ENCODE assay signal across 8 mouse cellular contexts in genomic region chr2:151037876-151038552, GRCm38 (mm10). TPM values are rescaled to one million over a fixed set of nuclear protein-coding genes. Genes with fewer than 3 reads are reported as not detected.
DNase-seq lines count a peak whose midpoint lies in the region; ATAC-seq and TF ChIP-seq lines count a peak whose summit lies in the region.

No protein-coding gene starts in this region.

- peak overlapping the region; percentile 97 for H3K9ac ChIP-seq in forebrain, embryonic 14.5 days (ENCODE audit: low read length)
- peak overlapping the region; percentile 100 for H3K9ac ChIP-seq in liver, embryonic 12.5 days
- H3K9ac ChIP-seq in neural tube, embryonic 15.5 days (replicated peaks), result peak overlapping the region; percentile 89

- H3K36me3 ChIP-seq in forebrain, embryonic 14.5 days (ENCODE audit: control insufficient read depth, insufficient read depth, low read length), result no peaks in the 10 kb centered on the region
- peaks cover 26% of the 10 kb centered on the region for H3K36me3 ChIP-seq in liver, embryonic 12.5 days
- H3K36me3 ChIP-seq in neural tube, embryonic 15.5 days, result no peaks in the 10 kb centered on the region

- peak overlapping the region; percentile 66 for H3K4me2 ChIP-seq in forebrain, embryonic 14.5 days (ENCODE audit: low read length)
- H3K4me2 ChIP-seq in liver, embryonic 12.5 days, result peak overlapping the region; percentile 88
- peak overlapping the region; percentile 78 for H3K4me2 ChIP-seq in neural tube, embryonic 15.5 days

- TF ChIP-seq CTCF in brain, embryonic 14.5 days (IDR thresholded peaks at IDR 0.05; ENCODE audit: borderline replicate concordance, extremely low read depth, insufficient read depth, insufficient read length), result no peak

- H3K4me3 ChIP-seq in forebrain, embryonic 14.5 days (ENCODE audit: low read depth, low read length), result peak overlapping the region; percentile 87
- peak overlapping the region; percentile 95 for H3K4me3 ChIP-seq in liver, embryonic 12.5 days
- peak overlapping the region; percentile 77 for H3K4me3 ChIP-seq in neural tube, embryonic 15.5 days (replicated peaks)

- peak; percentile 58 for DNase-seq in spleen, adult 12 weeks (ENCODE audit: low spot score)
- no peak for DNase-seq in spleen, adult 18-20 months
- peak; percentile 7 for DNase-seq in brain, embryonic 14.5 days (ENCODE audit: low read depth)
- no peak for DNase-seq in forebrain, embryonic 14.5 days (ENCODE audit: low spot score)
- no peak for DNase-seq in natural killer cell, adult 2 months (ENCODE audit: low spot score in 2 of 2)
- no peak for DNase-seq in B cell, adult 2 months

- WGBS in forebrain, embryonic 14.5 days, result 50% methylated on average over 18 of the region's 18 CpGs
- 22% methylated on average over 18 of the region's 18 CpGs for WGBS in liver, embryonic 12.5 days (ENCODE audit: insufficient replicate concordance)
- WGBS in neural tube, embryonic 15.5 days, result 53% methylated on average over 18 of the region's 18 CpGs

- H3K9me3 ChIP-seq in forebrain, embryonic 14.5 days (replicated peaks; ENCODE audit: control insufficient read depth, low read length), result no peaks in the 10 kb centered on the region
- no peaks in the 10 kb centered on the region for H3K9me3 ChIP-seq in liver, embryonic 12.5 days (replicated peaks)
- H3K9me3 ChIP-seq in neural tube, embryonic 15.5 days (replicated peaks), result no peaks in the 10 kb centered on the region

- H3K27me3 ChIP-seq in forebrain, embryonic 14.5 days (replicated peaks; ENCODE audit: control insufficient read depth, insufficient read depth, low read length), result no peaks in the 10 kb centered on the region
- H3K27me3 ChIP-seq in liver, embryonic 12.5 days (replicated peaks), result no peaks in the 10 kb centered on the region
- no peaks in the 10 kb centered on the region for H3K27me3 ChIP-seq in neural tube, embryonic 15.5 days (replicated peaks)

- no peak for TF ChIP-seq POLR2A in brain, embryonic 14.5 days (IDR thresholded peaks at IDR 0.05; ENCODE audit: borderline replicate concordance, extremely low read depth, insufficient read depth, insufficient read length, poor library complexity, severe bottlenecking)

- no peak overlapping the region for H3K27ac ChIP-seq in forebrain, embryonic 14.5 days (ENCODE audit: low read depth, low read length)
- H3K27ac ChIP-seq in liver, embryonic 12.5 days, result peak overlapping the region; percentile 96
- 0 out of 2 replicates have a peak overlapping the region, but pooled peaks have one; percentile 77 for H3K27ac ChIP-seq in neural tube, embryonic 15.5 days (replicated peaks)

- ATAC-seq in forebrain, embryonic 14.5 days, result no peak
- peak; percentile 85 for ATAC-seq in liver, embryonic 12.5 days
- no peak for ATAC-seq in neural tube, embryonic 15.5 days (ENCODE audit: low FRiP score)

- peaks cover 7% of the 10 kb centered on the region for H3K4me1 ChIP-seq in forebrain, embryonic 14.5 days (ENCODE audit: control insufficient read depth, insufficient read depth, low read length)
- H3K4me1 ChIP-seq in liver, embryonic 12.5 days, result peaks cover 64% of the 10 kb centered on the region
- peaks cover 22% of the 10 kb centered on the region for H3K4me1 ChIP-seq in neural tube, embryonic 15.5 days

RNA-seq across cellular contexts. Expression of gene Ninl, which starts 1.2 kb away (rescaled TPM):
- 11.2 and 16.4 TPM in 2 replicates for polyA plus RNA-seq in brain, embryonic 14.5 days (2012; rRNA removed)
- 7.3 and 7.7 TPM in 2 replicates for polyA plus RNA-seq in forebrain, embryonic 14.5 days (2014; fragmentation: Nextera tagmentation; extraction: Ambion mirVana)
- 18.6 and 18.7 TPM in 2 replicates for polyA plus RNA-seq in liver, embryonic 12.5 days (2016; fragmentation: Nextera tagmentation; extraction: Ambion mirVana)
- 2.9 and 3.7 TPM in 2 replicates for polyA plus RNA-seq in neural tube, embryonic 15.5 days (2015; fragmentation: Nextera tagmentation; extraction: Ambion mirVana)

RNA-seq across cellular contexts. Expression of gene Nanp, which starts 1.2 kb away (rescaled TPM):
- 12.7 and 14.0 TPM in 2 replicates for polyA plus RNA-seq in brain, embryonic 14.5 days (2012; rRNA removed)
- 38.1 and 38.3 TPM in 2 replicates for polyA plus RNA-seq in forebrain, embryonic 14.5 days (2014; fragmentation: Nextera tagmentation; extraction: Ambion mirVana)
- 74.4 and 76.2 TPM in 2 replicates for polyA plus RNA-seq in liver, embryonic 12.5 days (2016; fragmentation: Nextera tagmentation; extraction: Ambion mirVana)
- 37.8 and 40.1 TPM in 2 replicates for polyA plus RNA-seq in neural tube, embryonic 15.5 days (2015; fragmentation: Nextera tagmentation; extraction: Ambion mirVana)

RNA-seq across cellular contexts. Expression of gene Gm14151, which starts 54.1 kb away (rescaled TPM):
- polyA plus RNA-seq in brain, embryonic 14.5 days (2012; rRNA removed), result not detected in 2 replicates
- polyA plus RNA-seq in forebrain, embryonic 14.5 days (2014; fragmentation: Nextera tagmentation; extraction: Ambion mirVana), result not detected in 2 replicates
- polyA plus RNA-seq in liver, embryonic 12.5 days (2016; fragmentation: Nextera tagmentation; extraction: Ambion mirVana), result not detected in 2 replicates
- polyA plus RNA-seq in neural tube, embryonic 15.5 days (2015; fragmentation: Nextera tagmentation; extraction: Ambion mirVana), result not detected in 2 replicates

Comparison
In these comparisons a context has a peak if more than half of its experiments do, and no peak if none do; other contexts are left out.
1. DNase-seq: peak in spleen, adult 12 weeks (single experiment) and brain, embryonic 14.5 days (single experiment); none in spleen, adult 18-20 months (0 of 2), forebrain, embryonic 14.5 days (single experiment), natural killer cell, adult 2 months (0 of 2) and B cell, adult 2 months (0 of 2).
2. Peak in every context shown above with its lines, with median percentiles within 50 percentile points of each other: H3K4me2 ChIP-seq, H3K4me3 ChIP-seq and H3K9ac ChIP-seq.